Mouse (Mus musculus) T-cell, adult 66 days (primary cell): Measurements from ENCODE around the gene Vmn2r78. TPM values are rescaled to one million over a fixed set of nuclear protein-coding genes. Genes with fewer than 3 reads are reported as not detected.

Experiments
- total RNA-seq, 2 experiments: library from RNA; stranded (reverse); gene quantifications; 3 replicates in 1 of 2; 4 replicates in 1 of 2; pipeline ENCODE4 v1.2.4; 2023

Gene Vmn2r78
- not detected for total RNA-seq

DNA sequence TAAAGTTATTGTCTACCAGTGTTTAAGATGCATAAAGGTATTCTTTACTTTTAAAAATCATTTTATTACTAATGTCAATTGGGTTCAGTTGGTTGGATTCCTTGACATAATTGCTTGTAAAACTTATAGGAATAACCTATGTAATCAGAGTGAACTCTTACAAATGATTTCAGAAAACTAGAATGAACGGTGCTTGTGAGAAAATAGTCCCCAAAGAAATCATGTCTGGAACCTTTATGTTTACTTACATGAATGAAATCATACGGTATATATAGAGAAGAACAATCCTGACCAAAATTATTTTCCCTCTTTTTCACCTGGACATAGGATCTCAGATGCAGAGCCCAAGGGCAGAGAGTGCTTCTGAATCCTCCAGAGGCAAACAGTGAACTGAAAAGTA, at the start of gene Vmn2r78:
Vmn2r78 (plus strand) TSS at position 301 of the 400 bp plus-strand sequence.

DNA sequence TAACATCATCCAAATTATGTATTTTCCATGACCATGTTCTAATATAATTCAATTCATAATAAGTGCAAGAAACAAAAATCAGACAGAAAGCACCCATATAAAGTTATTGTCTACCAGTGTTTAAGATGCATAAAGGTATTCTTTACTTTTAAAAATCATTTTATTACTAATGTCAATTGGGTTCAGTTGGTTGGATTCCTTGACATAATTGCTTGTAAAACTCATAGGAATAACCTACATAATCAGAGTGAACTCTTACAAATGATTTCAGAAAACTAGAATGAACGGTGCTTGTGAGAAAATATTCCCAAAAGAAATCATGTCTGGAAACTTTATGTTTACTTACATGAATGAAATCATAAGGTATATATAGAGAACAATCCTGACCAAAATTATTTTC, 80.9 kb downstream of the Vmn2r78 start, which contains the start of gene Vmn2r79:
Vmn2r79 (plus strand) TSS at position 301 of the 400 bp plus-strand sequence.

Other genes with a start within 250 kb of the Vmn2r78 start
- gene Olfr292, start 226.8 kb upstream of the Vmn2r78 start, total RNA-seq: not detected
- not detected for gene Folh1, start 139.2 kb upstream of the Vmn2r78 start, total RNA-seq
- not detected for gene Vmn2r77, start 120.1 kb upstream of the Vmn2r78 start, total RNA-seq
- not detected for gene Vmn2r79, start 81.0 kb downstream of the Vmn2r78 start, total RNA-seq